Mouse (Mus musculus) liver, postnatal 0 days (tissue): ENCODE data around the gene Bcl6b.

Source experiments
- CTCF ChIP-seq: sonication (generic); IDR thresholded peaks from 2 replicates; pipeline ENCODE4 v1.5.1; 2016; ENCODE audit warnings: antibody characterized with exemption, low read depth
- EP300 ChIP-seq: IDR thresholded peaks from 2 replicates; pipeline ENCODE4 v1.6.1; 2016; ENCODE audit warnings: antibody characterized with exemption, low read depth, mild to moderate bottlenecking

DNA sequence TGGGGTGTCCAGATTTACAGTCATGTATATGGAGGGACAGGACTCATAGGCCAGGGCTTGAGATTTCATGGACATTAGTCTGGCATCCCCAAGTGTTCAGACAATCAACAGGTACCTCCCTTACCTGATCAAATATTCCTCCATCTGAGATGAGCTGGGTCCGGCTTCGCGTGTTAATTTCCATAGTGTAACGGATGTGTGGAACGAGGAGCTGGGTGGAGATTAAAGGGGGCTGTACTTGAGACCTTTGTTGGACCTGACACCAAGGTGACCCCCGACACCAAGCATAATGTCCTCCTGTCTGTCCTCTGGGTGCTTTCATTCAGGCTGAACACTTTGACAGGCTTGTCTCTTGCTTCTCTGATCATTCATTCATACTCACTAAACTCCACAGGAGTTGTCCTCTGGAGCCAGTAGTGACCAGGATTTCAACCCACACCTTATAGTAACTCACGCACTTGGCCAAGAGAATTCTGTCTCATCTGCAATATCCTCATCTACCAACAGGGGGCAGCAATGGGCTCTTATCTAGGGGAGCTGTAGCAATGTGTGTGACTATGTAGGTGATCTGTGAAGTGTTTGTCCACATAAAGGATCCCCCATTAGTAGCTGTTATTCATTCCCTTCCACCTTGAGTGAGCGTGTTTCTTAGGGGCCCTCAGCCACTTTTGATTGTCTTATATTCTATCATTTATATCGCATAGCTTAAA lies 17.7 kb upstream of the Bcl6b start:
- TF ChIP-seq CTCF (peak; percentile 93), EP300 (no peak)
